Mouse (Mus musculus) liver, embryonic 14.5 days (tissue): Measurements from ENCODE around the gene Aqp7. TPM values are rescaled to one million over a fixed set of nuclear protein-coding genes. Genes with fewer than 3 reads are reported as not detected.
A peak's percentile ranks its signal among the peaks of the same experiment; 100 is the strongest.
"Not testable (repeated sequence)": the region's sequence is repeated elsewhere in the genome, so short reads cannot be mapped to it uniquely, and the experiment has no call there.

Source experiments
- ATAC-seq: fragments of 200-750 bp; cut with Nextera tagmentation; 2 replicates; pipeline ENCODE4 v1.8.0; 2017; ENCODE audit warnings: moderate number of reproducible peaks, mild to moderate bottlenecking, moderate library complexity; ENCODE audit not compliant: insufficient read depth
- DNase-seq, 3 experiments: peaks; one replicate each; pipeline ENCODE4 v3.0.0-alpha.2; 2012 to 2013; ENCODE audit warnings: low read depth in 3 of 3, low spot score in 3 of 3
- H3K27ac ChIP-seq: fragments of 300-500 bp; sonication (generic); 2 replicates; pipeline ENCODE4 v1.5.1; 2014; ENCODE audit warnings: moderate library complexity, mild to moderate bottlenecking, control low read depth, inconsistent platforms
- H3K27me3 ChIP-seq: fragments of 300-500 bp; sonication (generic); 2 replicates; pipeline ENCODE4 v1.6.1; 2014; ENCODE audit warnings: mild to moderate bottlenecking, low read length, moderate library complexity; ENCODE audit not compliant: control insufficient read depth, insufficient read depth
- H3K36me3 ChIP-seq: fragments of 300-500 bp; sonication (generic); replicated peaks from 2 replicates; pipeline ENCODE4 v1.6.1; 2014; ENCODE audit warnings: low read depth; ENCODE audit not compliant: control insufficient read depth, insufficient read depth
- H3K4me1 ChIP-seq, 2 experiments: fragments of 200-500 bp in 1 of 2; fragments of 300-500 bp in 1 of 2; sonication (generic) in 1 of 2; replicated peaks; 2 replicates each; pipeline ENCODE4 v1.6.1; 2012 to 2014; ENCODE audit warnings: antibody characterized with exemption in 1 of 2, inconsistent platforms in 1 of 2, low read length in 1 of 2; ENCODE audit not compliant: control insufficient read depth in 2 of 2, insufficient read depth in 2 of 2
- H3K4me2 ChIP-seq: fragments of 300-500 bp; sonication (generic); 2 replicates; pipeline ENCODE4 v1.6.1; 2014; ENCODE audit warnings: low read depth, mild to moderate bottlenecking, control low read depth, moderate library complexity
- H3K4me3 ChIP-seq, 2 experiments: fragments of 200-500 bp in 1 of 2; fragments of 300-500 bp in 1 of 2; sonication (generic) in 1 of 2; 2 replicates each; pipeline ENCODE4 v1.5.1; 2012 to 2014; ENCODE audit warnings: low read depth in 2 of 2, low read length in 2 of 2, mild to moderate bottlenecking in 2 of 2, control low read depth in 1 of 2, inconsistent platforms in 1 of 2, moderate library complexity in 1 of 2; ENCODE audit not compliant: insufficient read depth in 1 of 2
- H3K9ac ChIP-seq: fragments of 300-500 bp; sonication (generic); replicated peaks from 2 replicates; pipeline ENCODE4 v1.6.1; 2014; ENCODE audit warnings: mild to moderate bottlenecking, control low read depth, moderate library complexity
- H3K9me3 ChIP-seq: fragments of 300-500 bp; sonication (generic); 2 replicates; pipeline ENCODE4 v1.6.1; 2016; ENCODE audit warnings: low read length, mixed read lengths; ENCODE audit not compliant: control insufficient read depth
- CTCF ChIP-seq: IDR thresholded peaks from 2 replicates; pipeline ENCODE4 v1.5.1; 2016; ENCODE audit warnings: antibody characterized with exemption, low read depth, control low read depth
- EP300 ChIP-seq: IDR thresholded peaks from 2 replicates; pipeline ENCODE4 v1.6.1; 2016; ENCODE audit warnings: antibody characterized with exemption, low read depth
- WGBS: fragments of 180-500 bp; shearing (Covaris S2); extraction: QIAGEN DNeasy Blood & Tissue Kit; methylation state at CpG from one replicate; pipeline ENCODE4 v1.1.7; 2014; ENCODE audit not compliant: insufficient replicate concordance; 5-methylcytosine and 5-hydroxymethylcytosine counted together
- polyA plus RNA-seq, 2 experiments: library from polyadenylated mRNA; depleted of rRNA in 1 of 2; stranded (reverse) in 1 of 2; unstranded in 1 of 2; fragments of >200 nt; fragmentation: Nextera tagmentation in 1 of 2; extraction: Ambion mirVana in 1 of 2; gene quantifications; 2 replicates each; pipeline versions ENCODE4 v1.2.1 to v1.2.3; 2012 to 2014

The Aqp7 gene
- polyA plus RNA-seq, 2 experiments = 0.50 to 1.1 TPM

DNA sequence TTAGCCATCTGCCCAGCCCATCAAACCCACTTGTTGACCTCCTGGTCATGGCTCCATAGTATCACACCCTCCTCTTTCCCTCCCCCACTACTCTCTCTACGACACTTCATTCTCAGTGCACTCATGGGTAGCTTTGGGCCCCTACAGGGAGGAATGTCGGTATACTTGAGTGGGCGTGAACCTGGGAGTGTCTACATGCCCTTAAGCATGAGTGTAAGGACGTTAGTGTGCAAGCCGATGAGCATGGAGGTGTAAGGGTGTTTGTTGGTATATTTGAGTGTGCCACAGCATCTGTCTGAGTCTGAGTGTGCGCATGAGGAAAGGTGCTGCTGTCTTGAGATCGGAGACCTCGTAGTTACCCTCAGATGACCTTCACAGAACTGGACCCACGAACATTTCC is 39.0 kb upstream of the Aqp7 start:
- Histone ChIP-seq H3K36me3 (no peaks in the 10 kb centered on the region), H3K9ac (peak overlapping the region; percentile 53), H3K27me3 (no peaks in the 10 kb centered on the region), H3K4me3 (peak overlapping the region; percentile 32 to 34), H3K4me1 (peaks cover 58 to 69% of the 10 kb centered on the region in 2 experiments), H3K27ac (peak overlapping the region; percentile 99), H3K4me2 (peak overlapping the region; percentile 82), H3K9me3 (no peaks in the 10 kb centered on the region)
- DNase-seq = peak in 2 of 3 experiments; percentile 49 to 61
- 36% methylated on average over 9 of the region's 9 CpGs for WGBS
- ATAC-seq = peak; percentile 80
- TF ChIP-seq EP300 (no peak), CTCF (0 out of 2 replicates have a peak, but pooled peaks have one; percentile 4)

DNA sequence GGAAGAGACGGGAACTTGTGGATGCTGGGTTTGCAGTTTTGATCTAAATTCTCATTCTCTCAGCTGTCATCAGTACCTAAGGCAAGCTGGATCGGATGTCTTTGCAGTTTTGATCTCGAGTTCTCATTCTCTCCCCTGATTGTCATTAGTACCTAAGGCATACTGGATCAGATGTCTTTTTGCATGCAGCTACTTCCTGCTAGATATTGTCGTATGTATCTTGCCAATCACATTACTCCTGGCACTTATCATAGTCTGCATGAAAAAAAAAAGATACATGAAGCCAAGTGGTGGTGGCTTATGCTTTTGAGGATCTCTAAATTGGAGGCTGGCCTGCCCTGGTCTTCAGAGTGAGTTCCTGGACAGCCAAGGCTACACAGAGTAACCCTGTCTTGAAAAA is 36.9 kb upstream of the Aqp7 start:
- DNase-seq (no peak), ATAC-seq (no peak)
- Histone ChIP-seq H3K9me3 (no peaks in the 10 kb centered on the region), H3K4me3 (no peak overlapping the region), H3K9ac (no peak overlapping the region), H3K27ac (no peak overlapping the region; the same call in 1 of the 2 replicates), H3K4me2 (no peak overlapping the region), H3K4me1 (peaks cover 54 to 60% of the 10 kb centered on the region in 2 experiments), H3K36me3 (no peaks in the 10 kb centered on the region), H3K27me3 (no peaks in the 10 kb centered on the region)
- 64% methylated on average over 4 of the region's 4 CpGs for WGBS
- TF ChIP-seq CTCF (no peak), EP300 (no peak)

DNA sequence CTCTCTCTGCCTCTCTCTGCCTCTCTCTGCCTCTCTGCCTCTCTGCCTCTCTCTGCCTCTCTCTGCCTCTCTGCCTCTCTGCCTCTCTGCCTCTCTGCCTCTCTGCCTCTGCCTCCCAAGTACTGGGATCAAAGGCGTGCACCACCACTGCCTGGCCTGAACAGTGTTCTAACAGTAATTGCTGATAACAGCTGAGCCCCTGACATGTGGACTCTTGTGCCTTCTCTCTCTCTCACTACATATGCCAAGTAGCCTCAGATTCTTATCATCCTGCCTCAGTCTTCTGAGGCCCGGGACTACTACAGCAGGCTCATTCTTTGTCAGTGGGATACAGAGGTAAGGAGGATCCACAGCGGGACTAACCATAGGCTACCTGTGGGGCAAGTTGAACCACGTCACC is 34.9 kb upstream of the Aqp7 start:
- TF ChIP-seq EP300 = 0 out of 2 replicates have a peak, but pooled peaks have one; percentile 21
- H3K4me2 ChIP-seq = peak overlapping the region; percentile 26
- peak; percentile 27 for ATAC-seq
- not testable (repeated sequence) for H3K36me3 ChIP-seq, H3K27me3 ChIP-seq, H3K4me3 ChIP-seq, H3K9me3 ChIP-seq
- H3K4me1 ChIP-seq = peaks cover 34 to 40% of the 10 kb centered on the region in 2 experiments
- peak overlapping the region; percentile 45 for H3K9ac ChIP-seq
- peak; percentile 41 to 56 (median 50) for DNase-seq
- H3K27ac ChIP-seq = peak overlapping the region; percentile 41
- WGBS = 27% methylated on average over 4 of the region's 4 CpGs

DNA sequence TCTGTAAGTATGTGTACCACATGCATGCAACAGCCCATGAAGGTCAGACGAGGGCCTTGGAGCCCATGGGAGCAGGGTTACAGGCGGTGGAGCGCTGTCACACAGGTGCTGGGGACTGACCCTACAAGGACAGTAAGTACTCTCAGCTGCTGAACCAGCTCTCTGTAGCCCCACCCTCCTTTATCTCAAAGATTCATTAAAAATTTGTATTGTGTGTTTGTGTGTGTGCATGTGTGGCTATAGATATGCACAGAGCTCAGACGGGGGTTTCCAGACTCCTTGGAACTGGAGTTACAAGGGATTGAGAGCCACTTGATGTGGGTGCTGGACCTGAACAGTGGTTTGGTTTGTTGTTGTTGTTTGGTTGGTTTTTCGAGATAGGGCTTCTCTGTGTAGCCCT is 33.8 kb upstream of the Aqp7 start:
- TF ChIP-seq EP300 (peak; percentile 33; the same call in 1 of the 2 replicates), CTCF (no peak)
- H3K4me3 ChIP-seq = no peak overlapping the region
- H3K9ac ChIP-seq = no peak overlapping the region
- H3K4me2 ChIP-seq = no peak overlapping the region
- H3K4me1 ChIP-seq = peaks cover 25 to 31% of the 10 kb centered on the region in 2 experiments
- ATAC-seq (peak; percentile 73), DNase-seq (peak; percentile 36 to 82 (median 49))
- no peaks in the 10 kb centered on the region for H3K36me3 ChIP-seq
- peak overlapping the region; percentile 48 for H3K27ac ChIP-seq
- WGBS = 42% methylated on average over 5 of the region's 5 CpGs
- H3K27me3 ChIP-seq = no peaks in the 10 kb centered on the region; the same call in 1 of the 2 replicates
- H3K9me3 ChIP-seq = no peaks in the 10 kb centered on the region

DNA sequence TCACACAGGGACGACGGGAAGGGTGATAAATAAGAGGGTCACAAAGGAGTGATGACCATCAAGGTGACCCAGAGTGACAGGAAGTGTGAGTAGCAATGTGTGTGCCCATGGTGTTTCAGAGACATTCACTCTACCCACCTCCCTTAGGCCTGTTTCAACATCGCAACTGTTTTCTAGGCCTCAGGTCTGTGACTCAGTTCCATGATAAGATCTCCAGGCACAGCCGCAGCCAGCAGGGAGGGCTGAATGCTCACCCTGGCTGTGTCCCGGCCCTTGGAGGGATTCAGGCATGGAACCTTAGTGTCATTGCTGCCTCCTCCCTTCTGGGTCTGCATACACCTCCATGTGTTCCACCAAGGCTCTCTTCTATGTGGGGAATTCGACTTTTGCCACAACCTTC is 30.8 kb upstream of the Aqp7 start:
- DNase-seq (no peak), ATAC-seq (no peak)
- H3K4me1 ChIP-seq = peaks cover 10 to 14% of the 10 kb centered on the region in 2 experiments
- WGBS = 40% methylated on average over 6 of the region's 6 CpGs
- H3K36me3 ChIP-seq = no peaks in the 10 kb centered on the region
- H3K9me3 ChIP-seq = no peaks in the 10 kb centered on the region
- H3K4me3 ChIP-seq = no peak overlapping the region
- no peak overlapping the region for H3K9ac ChIP-seq
- no peaks in the 10 kb centered on the region; the same call in 1 of the 2 replicates for H3K27me3 ChIP-seq
- TF ChIP-seq EP300 = no peak
- no peak overlapping the region for H3K4me2 ChIP-seq
- no peak overlapping the region for H3K27ac ChIP-seq
